Mouse (Mus musculus): Measurements from ENCODE around the gene Klc4.

Gene Klc4

GRCm38 (mm10) chr17:46645561-46646321 is at the start of gene Klc4, which contains the start of gene Mrpl2:
Gene Klc4 (minus strand): TSS chr17:46646022.
Gene Mrpl2 (plus strand): TSS chr17:46646229.
- peak; percentile 98 for DNase-seq

DNA sequence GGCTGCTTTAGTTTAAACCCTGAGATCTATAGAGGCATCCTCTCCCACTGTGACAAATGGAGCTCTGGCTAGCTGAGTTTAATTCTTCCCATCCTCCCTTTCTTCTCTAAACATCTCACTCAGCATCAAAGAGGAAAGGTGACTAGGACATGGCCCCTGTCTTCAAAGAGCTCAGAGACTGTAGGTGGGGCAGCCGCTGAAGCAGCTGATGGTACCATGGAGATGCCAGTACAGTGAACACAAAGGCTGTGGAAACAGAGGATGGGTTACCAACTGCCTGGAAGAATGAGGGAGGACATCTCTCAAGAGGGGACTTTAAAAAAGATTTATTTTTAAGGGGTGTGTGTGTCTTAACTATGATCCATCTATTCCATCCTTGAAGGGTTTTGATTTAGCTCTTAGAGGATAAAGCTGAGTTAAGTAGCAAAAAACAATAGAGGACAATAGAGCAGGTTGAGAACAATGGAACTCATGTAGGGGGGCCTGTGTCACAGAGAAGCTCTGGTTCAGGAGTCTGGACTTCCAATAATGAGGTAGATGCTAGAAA is 48.8 kb upstream of the Klc4 start:
- DNase-seq = no peak

DNA sequence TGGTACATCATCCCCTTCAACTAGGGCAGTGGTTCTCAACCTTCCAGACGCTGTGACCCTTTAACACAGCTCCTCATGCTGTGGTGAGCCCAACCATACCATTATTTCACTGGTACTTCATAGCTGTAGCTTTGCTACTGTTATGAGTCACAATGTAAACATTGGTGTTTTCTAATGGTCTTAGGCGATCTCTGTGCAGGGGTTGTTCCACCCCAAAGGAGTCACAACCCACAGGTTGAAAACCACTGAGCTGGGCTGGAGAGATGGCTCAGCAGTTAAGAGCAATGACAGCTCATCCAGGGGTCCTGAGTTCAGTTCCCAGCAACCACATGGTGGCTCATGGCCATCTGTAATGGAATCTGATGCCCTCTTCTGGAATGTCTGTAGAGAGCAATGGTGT is 45.6 kb upstream of the Klc4 start:
- DNase-seq = no peak

DNA sequence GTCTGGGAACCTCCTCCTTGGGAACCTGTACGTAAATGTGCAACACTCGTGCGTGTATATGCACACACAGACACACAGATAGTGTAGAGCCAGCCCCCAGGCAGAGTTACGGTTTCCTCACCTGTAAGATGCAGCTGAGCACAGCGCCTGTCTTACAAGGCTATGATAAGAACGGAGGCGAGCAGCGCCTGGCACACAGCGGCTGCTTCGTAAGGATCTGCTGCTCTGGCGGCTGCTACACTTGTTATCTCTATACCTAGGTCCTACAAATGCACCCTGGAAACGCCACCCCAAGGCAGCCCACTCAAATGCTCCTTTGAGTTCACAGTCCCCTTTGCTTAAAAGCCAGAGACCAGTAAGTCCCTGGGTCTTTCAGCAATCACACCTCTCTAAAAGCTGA is 44.8 kb upstream of the Klc4 start:
- DNase-seq = no peak

DNA sequence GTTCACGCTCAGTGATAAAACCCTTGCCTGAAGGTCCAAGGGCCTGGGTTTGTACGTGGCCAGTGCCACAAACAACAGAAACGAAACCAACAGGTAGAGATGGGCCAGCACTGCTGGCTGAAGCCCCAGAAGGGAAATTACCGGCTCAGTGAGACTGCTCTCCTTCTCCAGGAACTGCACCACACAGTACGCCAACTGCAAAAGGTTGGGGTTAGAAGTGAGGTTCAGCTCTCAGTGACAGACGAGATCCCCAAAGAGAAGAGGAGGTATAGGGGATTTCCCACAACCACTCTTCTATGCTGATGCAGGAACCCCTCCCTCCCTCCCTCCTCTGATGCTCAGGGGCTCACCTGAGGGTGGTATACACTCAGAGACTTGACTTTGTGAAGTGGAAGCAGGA is 40.1 kb upstream of the Klc4 start:
- DNase-seq = no peak

DNA sequence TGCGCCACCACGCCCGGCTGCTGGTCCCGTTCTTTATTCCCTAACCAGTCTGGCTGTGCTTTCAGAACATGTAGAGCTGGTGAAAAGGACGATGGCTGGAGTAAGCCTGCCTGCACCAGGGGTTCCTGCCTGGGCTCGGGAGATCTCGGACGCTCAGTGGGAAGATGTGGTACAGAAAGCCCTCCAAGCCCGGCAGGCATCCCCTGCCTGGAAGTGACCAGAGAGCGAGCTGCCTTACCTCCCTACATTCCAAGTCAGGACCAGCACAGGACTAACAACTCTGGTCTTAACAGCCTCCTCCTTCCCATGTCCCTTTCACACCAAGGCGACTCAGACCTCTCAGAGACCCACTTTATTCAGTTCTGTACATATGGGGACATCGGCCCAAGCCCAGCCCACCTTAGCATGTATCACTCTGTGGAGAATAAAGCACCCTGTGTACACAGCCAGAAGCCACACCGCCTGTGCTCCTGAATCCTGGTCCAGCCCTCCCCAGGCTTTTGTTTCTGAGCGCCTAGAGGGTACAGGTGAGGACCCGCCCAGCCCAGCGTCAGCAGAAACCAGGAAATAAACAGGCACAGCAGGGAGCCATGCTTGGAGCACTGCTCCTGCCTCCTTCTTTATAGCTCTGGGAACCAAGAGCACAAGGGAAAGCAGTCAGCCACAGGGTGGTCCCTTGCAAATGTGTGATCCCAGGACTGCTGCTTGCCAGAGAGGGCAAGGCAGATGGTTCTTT is 37.0 kb upstream of the Klc4 start:
- DNase-seq = no peak

DNA sequence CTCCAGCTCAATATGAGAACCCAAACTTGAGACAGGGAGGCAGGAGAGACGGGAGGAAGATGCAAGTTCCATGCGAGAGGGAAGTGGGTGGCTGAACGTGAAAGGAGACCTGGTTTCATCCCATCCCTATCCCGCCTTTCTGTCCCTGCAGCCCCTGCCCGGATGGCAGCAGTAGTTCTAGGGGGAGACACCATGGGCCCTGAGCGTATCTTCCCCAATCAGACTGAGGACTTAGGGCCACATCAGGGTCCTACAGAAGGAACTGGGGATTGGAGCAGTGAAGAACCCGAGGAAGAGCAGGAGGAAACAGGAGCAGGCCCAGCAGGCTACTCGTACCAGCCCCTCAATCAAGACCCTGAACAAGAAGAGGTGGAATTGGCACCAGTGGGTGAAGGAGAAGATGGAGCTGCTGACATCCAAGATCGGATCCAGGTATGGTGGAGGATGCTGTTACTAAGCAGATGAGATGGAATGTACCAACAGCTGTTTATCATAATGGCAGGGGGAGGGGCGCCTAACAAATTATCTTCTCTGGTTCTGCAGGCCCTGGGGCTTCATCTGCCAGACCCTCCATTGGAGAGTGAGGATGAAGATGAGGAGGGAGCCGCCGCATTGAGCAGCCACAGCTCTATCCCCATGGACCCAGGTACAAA is 35.8 kb upstream of the Klc4 start:
- no peak for DNase-seq

GRCm38 (mm10) chr17:46680760-46681373 is 35.0 kb upstream of the Klc4 start, which contains the start of gene Klhdc3:
Gene Klhdc3 (minus strand): TSS chr17:46680914.
- peak; percentile 99 for DNase-seq

DNA sequence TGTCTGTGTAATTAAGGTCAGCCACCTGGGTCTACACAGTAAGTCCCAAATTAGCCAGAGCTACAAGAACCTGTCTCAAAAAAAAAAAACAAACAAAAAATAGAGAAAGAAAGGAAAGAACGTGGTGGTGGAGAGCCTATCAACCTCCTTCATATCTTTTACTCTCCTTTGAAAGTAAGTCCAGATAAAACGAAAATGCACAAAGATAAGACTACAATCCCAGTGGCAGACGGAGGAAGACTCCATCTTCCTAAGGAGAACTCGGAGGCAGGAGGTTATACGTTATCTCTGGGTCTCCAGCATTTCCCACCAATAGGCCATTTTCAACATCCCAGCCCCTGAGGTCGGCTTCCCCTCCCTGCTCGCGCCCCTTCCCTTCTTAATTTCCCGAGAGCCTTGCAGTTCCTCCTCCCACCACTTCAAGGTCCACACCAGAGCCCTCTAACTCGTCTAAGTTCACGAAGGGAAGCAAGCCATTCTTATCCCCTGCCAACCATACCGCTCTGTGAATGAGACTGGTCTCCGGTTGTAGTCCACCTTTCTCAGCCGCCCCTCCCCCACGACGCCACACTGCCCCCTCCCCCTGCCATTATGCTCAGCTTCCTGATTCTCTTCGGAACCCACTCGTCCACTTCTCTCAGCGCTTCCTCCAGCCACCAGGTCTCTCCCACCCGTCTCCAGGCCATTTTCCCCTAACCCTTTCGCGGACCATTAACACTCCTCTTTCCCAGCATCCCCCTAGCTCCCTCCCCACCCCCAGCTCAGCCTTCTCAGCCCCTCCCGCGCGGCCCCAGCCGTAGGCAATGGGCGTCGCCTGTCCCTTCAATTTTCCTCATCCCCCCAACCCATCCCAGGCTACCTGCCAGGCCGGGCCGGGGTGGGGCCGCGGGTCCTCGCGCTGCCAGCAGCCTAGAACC is 34.3 kb upstream of the Klc4 start:
- peak; percentile 69 for DNase-seq

- DNase-seq = no peak
Observed at GRCm38 (mm10) chr17:46678911-46679310, 33.1 kb upstream of the Klc4 start.

DNA sequence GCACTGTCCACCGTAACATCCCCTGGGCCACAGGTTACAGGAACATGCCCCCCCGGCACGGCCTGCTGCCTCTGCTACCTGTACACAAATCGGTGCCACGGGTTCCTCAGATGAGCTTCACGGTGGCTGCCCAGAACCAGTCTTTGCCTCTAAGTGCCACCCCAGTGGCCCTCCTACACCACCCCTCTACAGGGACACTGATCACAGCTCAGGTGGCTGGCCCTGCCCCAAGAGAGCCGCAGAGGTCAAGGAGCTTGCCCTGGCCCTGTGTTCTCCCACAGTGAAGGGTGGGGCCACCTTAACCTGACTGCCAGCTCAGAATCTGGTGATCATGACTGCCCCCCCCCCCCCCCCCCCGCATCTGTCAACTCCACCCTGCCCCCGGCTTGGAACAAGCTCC is 32.6 kb upstream of the Klc4 start, which contains the start of gene Mea1:
Gene Mea1 (plus strand): TSS at position 378 of the 400 bp plus-strand sequence.
- DNase-seq = no peak

DNA sequence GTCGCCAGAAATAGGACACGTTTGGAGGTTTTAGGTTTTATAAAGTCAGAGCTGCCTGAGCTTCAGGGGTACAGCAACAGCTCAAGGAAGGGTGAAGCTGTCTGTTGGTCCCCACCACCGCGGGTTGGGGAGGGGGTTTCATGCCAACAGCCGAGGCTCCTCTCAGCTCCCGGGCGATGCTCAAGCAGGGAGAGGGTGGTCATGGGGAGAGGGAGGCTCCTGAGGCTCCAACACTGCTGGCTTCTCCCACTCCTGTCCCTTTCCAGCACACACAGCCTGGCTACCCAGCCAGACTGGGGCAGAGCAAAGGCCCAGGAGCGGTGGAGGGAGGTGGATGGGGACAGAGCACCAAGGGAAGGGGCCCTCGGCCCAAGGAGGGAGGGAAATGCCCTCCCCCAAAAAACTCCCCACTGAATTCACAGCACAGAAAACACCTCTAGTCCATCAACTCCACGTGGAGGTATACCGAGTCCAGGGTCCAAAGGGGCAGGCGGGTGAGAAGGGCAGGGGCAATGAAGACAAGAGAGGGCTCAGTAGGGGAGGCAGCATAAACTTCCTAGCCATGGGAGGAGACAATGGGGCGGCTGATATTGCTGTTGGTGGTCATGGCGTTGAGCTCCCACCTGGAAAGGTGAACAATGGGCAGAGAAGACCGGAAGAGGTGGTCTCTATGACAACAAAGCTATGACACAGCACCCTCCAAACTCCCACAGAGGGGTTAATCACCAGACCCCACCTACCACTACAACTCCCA is 28.9 kb upstream of the Klc4 start:
- DNase-seq = no peak

DNA sequence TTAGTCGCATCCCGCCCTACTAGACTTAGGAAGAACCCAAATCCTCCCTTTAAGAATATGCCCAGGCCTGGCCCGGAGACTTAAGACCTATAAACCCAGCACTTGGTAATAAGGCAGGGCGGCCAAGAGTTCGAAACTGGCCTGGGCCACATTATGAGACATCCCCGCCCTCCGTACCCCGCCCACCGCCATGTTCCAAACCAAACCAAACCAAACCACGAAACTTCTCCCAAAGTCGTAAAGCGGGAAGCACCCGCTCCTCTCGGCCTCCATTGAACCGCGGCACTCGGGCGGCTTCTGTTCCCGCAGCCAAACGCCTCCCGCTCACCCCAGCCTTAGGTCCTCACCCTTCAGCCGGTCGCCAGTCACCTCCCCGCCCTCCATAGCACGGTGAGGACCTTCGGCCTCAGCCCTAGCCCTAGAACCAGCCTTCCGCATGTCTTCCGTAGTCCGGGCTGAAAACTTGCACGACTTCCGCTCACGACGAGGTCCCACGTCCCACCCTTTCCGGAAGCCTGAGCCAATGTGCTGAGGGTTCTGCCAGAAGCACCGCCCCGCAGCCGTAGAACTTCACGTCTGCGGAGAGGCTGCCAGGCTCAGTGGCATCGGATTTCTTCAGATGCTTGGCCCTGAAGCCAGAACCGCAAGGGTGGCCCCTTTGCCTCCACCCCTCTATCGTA is 28.2 kb upstream of the Klc4 start, which contains the start of gene Rrp36:
Gene Rrp36 (minus strand): TSS at position 503 of the 680 bp plus-strand sequence.
- DNase-seq = peak; percentile 88

DNA sequence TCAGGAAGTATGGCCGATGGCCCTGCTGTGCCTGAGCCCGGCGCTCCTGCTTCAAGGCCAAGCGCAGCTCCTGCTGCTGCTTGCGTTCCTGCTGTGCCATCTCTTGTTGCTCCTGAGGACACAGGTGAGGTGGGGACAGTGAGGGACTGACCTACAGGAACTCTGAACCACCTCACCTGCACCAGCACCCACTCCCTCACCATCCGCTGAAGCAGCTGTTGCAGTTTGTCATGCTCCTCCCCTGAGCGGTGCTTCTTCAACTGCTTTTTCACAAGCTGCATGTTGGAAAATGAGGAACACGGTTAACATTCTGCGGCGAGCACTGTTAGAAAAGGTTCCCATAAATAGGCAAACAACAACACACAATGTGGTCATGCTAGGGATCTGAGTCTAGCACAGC is 24.1 kb upstream of the Klc4 start:
- no peak for DNase-seq

- no peak for DNase-seq
Observed at GRCm38 (mm10) chr17:46667712-46668111, 21.9 kb upstream of the Klc4 start.

DNA sequence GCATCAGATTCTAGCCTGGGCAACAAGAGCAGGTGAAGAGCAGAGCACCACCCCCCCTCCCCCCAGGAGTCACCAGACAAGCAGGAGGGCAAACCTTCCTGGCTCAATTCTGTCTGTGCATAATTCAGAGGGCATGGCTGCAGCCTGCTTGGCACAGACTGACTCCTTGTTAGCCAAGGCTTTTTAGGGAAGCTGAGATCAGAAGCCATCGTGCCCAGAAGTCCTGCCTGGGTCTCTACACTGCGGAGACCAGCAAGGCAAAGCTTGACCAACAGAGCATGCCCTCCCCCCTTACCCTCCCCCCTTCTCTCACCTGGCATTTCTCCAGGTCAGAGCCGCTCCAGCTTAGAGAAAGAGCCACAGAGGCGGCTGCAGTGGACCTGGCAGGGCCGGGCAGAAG is 16.9 kb upstream of the Klc4 start:
- DNase-seq = no peak

DNA sequence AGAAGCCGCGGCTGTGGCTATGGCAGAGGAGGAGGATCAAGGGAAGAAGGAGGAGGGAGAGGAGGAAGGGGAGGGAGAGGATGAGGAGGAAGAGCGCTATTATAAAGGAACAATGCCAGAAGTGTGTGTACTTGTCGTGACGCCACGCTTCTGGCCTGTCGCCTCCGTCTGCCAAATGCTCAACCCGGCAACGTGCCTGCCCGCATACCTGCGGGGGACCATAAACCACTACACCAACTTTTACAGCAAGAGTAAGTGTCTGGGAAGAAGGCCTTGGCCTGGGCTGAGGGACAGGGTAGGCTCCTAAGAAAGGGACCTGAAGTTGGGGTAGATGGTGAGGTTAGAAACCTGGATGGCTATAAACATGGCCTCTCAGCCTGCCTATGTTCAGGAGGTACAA is 16.2 kb upstream of the Klc4 start:
- DNase-seq = no peak

- DNase-seq = no peak
Observed at GRCm38 (mm10) chr17:46661351-46661750, 15.5 kb upstream of the Klc4 start.

- no peak for DNase-seq
Observed at GRCm38 (mm10) chr17:46656054-46656453, 10.2 kb upstream of the Klc4 start.

Measured in right cerebral cortex, postnatal 14 days (tissue).